Mouse (Mus musculus) c-Kit-positive CD71-positive TER-119-positive erythroid progenitor cells, embryonic 14.5 days (primary cell): ENCODE results near the gene Stag1.

ENCODE experiments used
- DNase-seq: peaks from one replicate; pipeline ENCODE4 v3.0.0-alpha.2; 2013; ENCODE audit warnings: low spot score

The Stag1 gene

DNA sequence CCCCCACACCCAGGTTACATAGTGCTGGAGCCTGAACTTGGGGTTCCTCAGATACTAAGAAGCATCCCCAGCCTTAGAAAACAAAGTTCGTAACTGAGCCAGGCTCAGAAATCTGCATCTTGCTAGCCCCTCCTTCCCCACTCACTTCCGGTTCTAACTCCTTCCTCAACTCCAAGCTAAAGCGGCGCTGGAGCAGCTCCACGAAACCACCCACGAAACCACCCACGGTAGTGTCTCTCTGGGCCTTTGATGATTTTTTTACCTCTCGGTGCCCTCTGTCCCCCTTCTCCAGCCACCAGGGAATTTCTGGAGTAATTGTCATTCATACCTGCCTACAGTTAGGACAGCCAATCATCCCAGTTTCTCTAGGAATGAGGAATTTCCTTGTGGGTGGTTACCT lies at the start of gene Stag1:
Gene Stag1, plus strand, starts transcription at position 253 of the 400 bp plus-strand sequence.
- no peak for DNase-seq

DNA sequence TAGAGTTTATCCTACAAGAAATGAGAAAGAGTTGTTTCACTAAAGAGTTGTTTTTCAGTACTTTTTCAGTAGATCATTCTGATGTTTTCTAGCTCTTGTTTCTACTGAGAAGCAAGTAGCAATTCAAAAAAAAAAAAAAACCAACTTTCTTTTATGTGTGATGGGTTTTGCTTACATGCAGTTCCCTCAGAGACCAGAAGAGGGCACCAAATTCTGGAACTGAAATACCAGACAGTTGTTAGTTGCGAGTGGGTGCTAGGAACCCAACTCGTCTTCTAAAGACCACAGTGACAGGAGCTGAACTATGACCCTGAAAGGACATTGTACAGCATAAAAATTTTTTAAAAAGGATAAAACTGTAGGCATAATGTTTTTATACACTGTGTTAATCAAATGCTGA lies 49.3 kb upstream of the Stag1 start:
- peak; percentile 48 for DNase-seq

GRCm38 (mm10) chr9:100555686-100556085 lies 41.9 kb upstream of the Stag1 start:
- no peak for DNase-seq

- no peak for DNase-seq
These were observed 39.5 kb upstream of the Stag1 start for GRCm38 (mm10) chr9:100558023-100558573.

DNA sequence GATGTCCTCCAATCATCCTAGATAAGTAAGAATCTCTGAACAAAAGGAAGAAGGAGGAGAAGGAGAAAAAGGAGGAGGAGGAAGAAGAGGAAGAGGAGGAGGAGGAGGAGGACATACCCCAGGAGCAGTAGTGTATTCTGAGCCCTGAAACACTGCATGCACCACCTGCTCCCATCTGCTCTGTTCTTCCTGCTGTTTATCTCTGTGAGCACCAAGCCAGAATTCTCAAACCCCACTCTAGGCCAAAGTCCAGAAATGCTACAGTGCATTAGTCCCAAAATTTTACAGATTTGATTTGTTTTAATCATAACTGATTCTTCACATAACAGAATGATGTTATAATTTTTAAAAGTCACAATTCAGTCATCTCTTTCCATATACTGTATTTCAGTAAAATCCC lies 38.6 kb upstream of the Stag1 start:
- no peak for DNase-seq

GRCm38 (mm10) chr9:100560251-100560890 lies 37.2 kb upstream of the Stag1 start:
- DNase-seq = no peak

GRCm38 (mm10) chr9:100569798-100570625 lies 27.6 kb upstream of the Stag1 start:
- no peak for DNase-seq

GRCm38 (mm10) chr9:100570626-100571233 lies 26.9 kb upstream of the Stag1 start, which contains the start of gene Slc35g2:
Gene Slc35g2 (minus strand): TSS chr9:100571090.
- DNase-seq = no peak

GRCm38 (mm10) chr9:100571511-100571910 lies 26.1 kb upstream of the Stag1 start:
- DNase-seq = no peak

DNA sequence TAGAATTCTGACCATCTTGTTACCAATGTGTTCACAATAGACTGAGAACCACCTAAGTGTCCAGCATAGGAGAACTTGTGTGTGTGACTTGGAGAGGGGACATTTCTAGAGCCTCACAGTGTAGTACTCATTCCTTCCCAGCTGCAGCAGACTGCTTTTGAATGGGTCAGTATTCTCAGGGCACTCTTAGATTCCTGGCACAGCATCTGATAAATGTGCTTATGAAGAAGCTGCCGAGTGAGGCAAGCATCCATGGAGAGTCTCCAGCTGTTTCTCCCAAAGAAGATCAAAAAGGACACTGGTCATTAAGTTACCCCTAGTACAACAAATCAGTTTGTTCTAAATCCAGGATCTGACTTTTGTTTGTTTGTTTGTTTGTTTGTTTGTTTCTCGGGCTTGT lies 24.3 kb upstream of the Stag1 start:
- no peak for DNase-seq

- DNase-seq = no peak
These were observed 23.7 kb upstream of the Stag1 start for GRCm38 (mm10) chr9:100573942-100574341.

- no peak for DNase-seq
These were observed 17.3 kb upstream of the Stag1 start for GRCm38 (mm10) chr9:100580196-100580740.

DNA sequence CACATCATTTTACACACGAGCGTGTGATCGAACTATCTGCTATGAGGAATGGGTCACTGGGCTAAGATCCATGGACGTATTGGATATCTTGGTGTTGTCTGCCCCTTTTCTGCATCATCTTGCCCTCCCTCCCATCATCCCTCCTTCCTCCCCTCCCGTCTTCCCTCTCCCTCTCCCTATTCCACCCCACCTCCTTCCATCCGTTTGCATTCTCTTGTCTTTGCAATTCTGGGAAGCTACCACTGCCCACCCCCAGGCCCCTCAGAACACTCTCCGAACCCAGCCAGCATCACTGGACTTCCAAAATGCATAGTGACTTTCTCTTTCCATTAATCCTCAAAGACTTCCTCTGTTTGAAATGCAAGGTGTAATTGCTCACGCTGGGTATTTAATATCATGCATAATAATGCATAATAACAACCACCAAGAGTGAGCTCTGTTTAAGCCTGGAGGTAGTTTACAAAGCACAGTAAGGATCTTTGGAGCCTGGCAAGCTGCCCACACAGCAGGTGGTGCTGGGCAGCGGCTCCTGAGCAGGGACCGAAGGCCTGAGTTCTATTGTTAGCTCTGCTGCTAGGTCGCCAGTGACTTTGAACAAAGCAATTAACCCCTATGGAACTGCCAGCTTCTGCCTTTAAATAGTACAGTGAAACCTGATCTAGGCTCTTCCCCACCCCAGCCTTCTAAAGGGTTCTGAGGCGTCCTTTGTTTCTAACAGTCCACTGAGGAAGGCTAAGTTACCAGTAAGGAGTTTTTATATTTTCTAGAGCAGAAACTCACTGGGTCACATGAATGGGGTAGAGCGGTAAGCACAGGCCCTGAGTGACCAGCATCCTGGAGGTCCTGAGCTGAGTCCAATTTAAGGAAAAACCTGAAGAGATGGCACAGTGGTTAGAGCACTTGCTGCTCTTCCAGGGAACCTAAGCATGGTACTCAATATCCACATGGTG lies 15.8 kb upstream of the Stag1 start:
- DNase-seq = no peak

- no peak for DNase-seq
These were observed 14.6 kb upstream of the Stag1 start for GRCm38 (mm10) chr9:100582883-100583575.

- DNase-seq = no peak
These were observed 13.6 kb upstream of the Stag1 start for GRCm38 (mm10) chr9:100584031-100584430.

GRCm38 (mm10) chr9:100590462-100590861 lies 7.1 kb upstream of the Stag1 start:
- no peak for DNase-seq

- peak; percentile 36 for DNase-seq
These were observed 1.3 kb upstream of the Stag1 start for GRCm38 (mm10) chr9:100596317-100596716.

GRCm38 (mm10) chr9:100599761-100600328 lies 2.2 kb downstream of the Stag1 start:
- no peak for DNase-seq

GRCm38 (mm10) chr9:100602130-100602529 lies 4.5 kb downstream of the Stag1 start:
- DNase-seq = no peak

- no peak for DNase-seq
These were observed 5.6 kb downstream of the Stag1 start for GRCm38 (mm10) chr9:100603156-100603555.
